Mouse (Mus musculus): ENCODE data around the gene Tjp2. TPM values are rescaled to one million over a fixed set of nuclear protein-coding genes. Genes with fewer than 3 reads are reported as not detected.
A peak's percentile ranks its signal among the peaks of the same experiment; 100 is the strongest.

Gene Tjp2
- total and polyA plus RNA-seq, 2 experiments from 2014 or later: 12.5 to 15.7 TPM

DNA sequence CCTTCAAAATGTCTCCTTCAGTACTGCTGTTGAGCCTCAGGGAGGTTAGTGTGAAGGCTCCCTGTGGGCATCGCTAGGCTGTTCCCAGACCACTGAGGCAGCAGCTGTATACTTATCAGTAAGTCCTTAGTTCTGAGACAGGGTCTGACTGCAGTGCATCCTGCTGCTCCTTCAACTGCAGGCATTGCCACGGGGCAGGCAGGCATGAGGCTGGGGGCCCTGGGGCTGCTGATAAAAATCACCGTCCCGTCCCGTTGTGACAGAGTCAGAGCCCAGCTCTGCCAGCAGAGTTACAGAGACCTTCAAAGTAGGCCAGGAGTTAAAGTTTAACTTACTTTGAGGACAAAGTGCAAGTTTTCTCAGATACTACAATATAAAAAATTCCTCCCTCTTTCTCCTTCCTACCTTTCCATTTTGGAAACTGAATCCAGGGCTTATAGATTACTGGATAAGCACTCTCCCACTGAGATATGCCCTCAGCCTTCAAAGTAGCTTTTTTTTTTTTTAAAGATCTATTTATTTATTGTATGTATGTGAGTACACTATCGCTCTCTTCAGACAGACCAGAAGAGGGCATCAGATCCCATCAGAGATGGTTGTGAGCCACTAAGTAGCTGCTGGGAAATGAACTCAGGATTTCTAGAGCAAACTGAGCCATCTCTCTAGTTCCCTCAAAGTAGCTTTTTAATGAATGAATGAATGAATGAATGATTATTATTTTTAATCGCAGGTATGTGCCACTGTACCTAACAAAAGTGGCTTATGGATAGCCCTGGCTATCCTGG is 41.4 kb upstream of the Tjp2 start:
- DNase-seq (ENCODE audit: low spot score) (no peak), ATAC-seq (ENCODE audit: insufficient read depth, low read depth) (no peak)
- H3K27ac ChIP-seq (ENCODE audit: low read depth): no peak overlapping the region
- no peaks in the 10 kb centered on the region for H3K9me3 ChIP-seq (replicated peaks; ENCODE audit: control insufficient read depth, low read length)
- H3K4me3 ChIP-seq (ENCODE audit: low read depth, low read length): no peak overlapping the region
- no peaks in the 10 kb centered on the region for H3K27me3 ChIP-seq (ENCODE audit: control insufficient read depth, insufficient read depth, low read length)
- no peak overlapping the region for H3K4me2 ChIP-seq (ENCODE audit: low read depth, low read length)
- WGBS: 86% methylated on average over 7 of the region's 7 CpGs
- no peak for TF ChIP-seq EP300 (IDR thresholded peaks at IDR 0.05; ENCODE audit: low read depth)
- no peak for TF ChIP-seq CTCF (IDR thresholded peaks at IDR 0.05; ENCODE audit: low read depth)
- H3K4me1 ChIP-seq (ENCODE audit: control insufficient read depth, insufficient read depth): no peaks in the 10 kb centered on the region
- H3K36me3 ChIP-seq (replicated peaks; ENCODE audit: control insufficient read depth, insufficient read depth, low read length): peaks cover 65% of the 10 kb centered on the region
- no peak overlapping the region for H3K9ac ChIP-seq (replicated peaks; ENCODE audit: low read depth, low read length)

- WGBS: 43% methylated on average over 7 of the region's 7 CpGs
- Histone ChIP-seq H3K4me2 (ENCODE audit: low read depth, low read length) (no peak overlapping the region), H3K27me3 (ENCODE audit: control insufficient read depth, insufficient read depth, low read length) (no peaks in the 10 kb centered on the region), H3K4me1 (ENCODE audit: control insufficient read depth, insufficient read depth) (no peaks in the 10 kb centered on the region), H3K9ac (replicated peaks; ENCODE audit: low read depth, low read length) (no peak overlapping the region), H3K9me3 (replicated peaks; ENCODE audit: control insufficient read depth, low read length) (no peaks in the 10 kb centered on the region), H3K36me3 (replicated peaks; ENCODE audit: control insufficient read depth, insufficient read depth, low read length) (peaks cover 68% of the 10 kb centered on the region), H3K4me3 (ENCODE audit: low read depth, low read length) (no peak overlapping the region), H3K27ac (ENCODE audit: low read depth) (no peak overlapping the region)
- DNase-seq (ENCODE audit: low spot score) (peak; percentile 65), ATAC-seq (ENCODE audit: insufficient read depth, low read depth) (peak; percentile 87)
- TF ChIP-seq CTCF (IDR thresholded peaks at IDR 0.05; ENCODE audit: low read depth): peak; percentile 91
- TF ChIP-seq EP300 (IDR thresholded peaks at IDR 0.05; ENCODE audit: low read depth): no peak
Measured at GRCm38 (mm10) chr19:24264991-24265390, 40.2 kb upstream of the Tjp2 start.

GRCm38 (mm10) chr19:24262736-24263135 is 37.9 kb upstream of the Tjp2 start:
- H3K4me2 ChIP-seq (ENCODE audit: low read depth, low read length): no peak overlapping the region
- 90% methylated on average over 14 of the region's 14 CpGs for WGBS

DNA sequence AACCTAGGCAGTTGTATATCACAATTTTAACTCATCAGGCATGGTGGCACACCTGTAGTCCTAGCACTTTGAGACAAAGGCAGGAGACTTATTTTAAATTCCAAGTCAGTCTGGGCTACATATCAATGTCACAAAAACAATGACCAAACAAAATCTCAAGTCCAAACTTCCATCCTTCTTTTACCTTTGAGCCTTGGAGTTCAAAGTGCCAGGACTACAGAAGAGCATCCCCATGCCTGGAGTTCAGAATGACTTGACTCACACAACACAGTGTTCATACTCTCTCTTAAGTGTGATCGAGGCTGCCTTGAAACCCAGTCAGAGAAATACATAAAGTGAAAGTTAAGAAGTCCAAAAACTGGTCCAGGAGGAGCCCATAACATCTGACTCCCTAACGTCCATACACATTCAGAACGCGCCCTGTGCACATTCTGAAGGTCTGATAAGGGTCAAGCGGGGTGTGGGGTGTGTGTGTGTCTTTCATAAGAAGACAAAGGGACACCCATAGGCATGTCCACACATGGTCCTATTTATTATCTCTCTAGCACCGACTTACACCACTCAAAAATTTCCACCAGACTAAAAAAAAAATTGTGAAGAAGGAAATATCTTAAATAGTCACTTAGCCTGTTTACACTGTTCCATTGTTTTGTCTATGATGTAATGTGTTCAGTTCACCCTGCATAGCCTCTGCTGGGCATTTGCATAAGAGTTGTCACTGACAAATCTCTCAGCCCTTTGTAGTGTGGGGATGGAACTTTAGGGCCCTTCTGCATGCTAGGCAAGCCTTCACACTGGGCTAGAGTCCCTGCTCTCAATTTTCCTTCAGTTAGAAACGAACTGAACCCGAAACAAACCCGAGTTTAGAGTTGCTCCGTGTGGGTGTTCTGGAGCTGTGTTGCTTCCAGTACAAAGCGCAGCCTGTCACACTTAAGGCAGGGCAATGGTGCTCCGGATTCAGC is 34.8 kb upstream of the Tjp2 start:
- Histone ChIP-seq H3K27me3 (ENCODE audit: control insufficient read depth, insufficient read depth, low read length) (no peaks in the 10 kb centered on the region), H3K4me2 (ENCODE audit: low read depth, low read length) (no peak overlapping the region), H3K27ac (ENCODE audit: low read depth) (peak overlapping the region; percentile 30; the same call in 1 of the 2 replicates), H3K4me3 (ENCODE audit: low read depth, low read length) (no peak overlapping the region), H3K4me1 (ENCODE audit: control insufficient read depth, insufficient read depth) (peaks cover 8% of the 10 kb centered on the region), H3K9me3 (replicated peaks; ENCODE audit: control insufficient read depth, low read length) (no peaks in the 10 kb centered on the region), H3K9ac (replicated peaks; ENCODE audit: low read depth, low read length) (no peak overlapping the region), H3K36me3 (replicated peaks; ENCODE audit: control insufficient read depth, insufficient read depth, low read length) (peaks cover 30% of the 10 kb centered on the region)
- no peak for TF ChIP-seq EP300 (IDR thresholded peaks at IDR 0.05; ENCODE audit: low read depth)
- TF ChIP-seq CTCF (IDR thresholded peaks at IDR 0.05; ENCODE audit: low read depth): no peak
- ATAC-seq (ENCODE audit: insufficient read depth, low read depth) (peak; percentile 34; the same call in 1 of the 2 replicates), DNase-seq (ENCODE audit: low spot score) (no peak)
- WGBS: 45% methylated on average over 12 of the region's 12 CpGs

More at GRCm38 (mm10) chr19:24262736-24263135, 37.9 kb upstream of the Tjp2 start:
- Histone ChIP-seq H3K4me3 (ENCODE audit: low read depth, low read length) (no peak overlapping the region), H3K4me1 (ENCODE audit: control insufficient read depth, insufficient read depth) (peaks cover 7% of the 10 kb centered on the region), H3K9me3 (replicated peaks; ENCODE audit: control insufficient read depth, low read length) (no peaks in the 10 kb centered on the region), H3K27ac (ENCODE audit: low read depth) (no peak overlapping the region), H3K9ac (replicated peaks; ENCODE audit: low read depth, low read length) (no peak overlapping the region), H3K36me3 (replicated peaks; ENCODE audit: control insufficient read depth, insufficient read depth, low read length) (peaks cover 48% of the 10 kb centered on the region), H3K27me3 (ENCODE audit: control insufficient read depth, insufficient read depth, low read length) (no peaks in the 10 kb centered on the region)
- ATAC-seq (ENCODE audit: insufficient read depth, low read depth): no peak
- TF ChIP-seq CTCF (IDR thresholded peaks at IDR 0.05; ENCODE audit: low read depth) (no peak), EP300 (IDR thresholded peaks at IDR 0.05; ENCODE audit: low read depth) (no peak)
- no peak for DNase-seq (ENCODE audit: low spot score)

DNA sequence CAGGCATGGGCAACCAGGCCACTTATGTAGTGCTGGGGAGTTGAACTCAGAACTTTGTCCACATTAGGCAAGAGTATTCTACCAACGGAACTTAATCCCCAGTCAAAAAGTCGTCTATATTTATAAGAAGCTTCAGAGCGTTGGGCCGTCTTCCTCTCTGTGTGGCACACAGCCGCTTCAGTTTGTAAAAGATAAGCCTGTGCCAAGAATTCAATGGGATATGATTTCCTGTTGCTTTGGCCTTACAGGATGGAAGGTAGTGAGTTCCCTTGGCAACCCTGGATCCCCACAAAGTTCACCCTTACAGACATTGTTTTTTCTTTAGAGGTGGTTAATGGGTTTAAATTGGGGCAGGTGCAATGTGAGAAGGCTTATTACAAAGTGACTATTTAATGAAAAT is 33.5 kb upstream of the Tjp2 start:
- Histone ChIP-seq H3K4me2 (ENCODE audit: low read depth, low read length) (no peak overlapping the region), H3K36me3 (replicated peaks; ENCODE audit: control insufficient read depth, insufficient read depth, low read length) (peaks cover 22% of the 10 kb centered on the region), H3K4me1 (ENCODE audit: control insufficient read depth, insufficient read depth) (peaks cover 12% of the 10 kb centered on the region), H3K27ac (ENCODE audit: low read depth) (peak overlapping the region; percentile 48; the same call in 1 of the 2 replicates), H3K9ac (replicated peaks; ENCODE audit: low read depth, low read length) (no peak overlapping the region), H3K4me3 (ENCODE audit: low read depth, low read length) (no peak overlapping the region), H3K9me3 (replicated peaks; ENCODE audit: control insufficient read depth, low read length) (no peaks in the 10 kb centered on the region), H3K27me3 (ENCODE audit: control insufficient read depth, insufficient read depth, low read length) (no peaks in the 10 kb centered on the region)
- WGBS: 7% methylated on average over 5 of the region's 5 CpGs
- DNase-seq (ENCODE audit: low spot score) (peak; percentile 50), ATAC-seq (ENCODE audit: insufficient read depth, low read depth) (peak; percentile 61; the same call in 1 of the 2 replicates)
- TF ChIP-seq EP300 (IDR thresholded peaks at IDR 0.05; ENCODE audit: low read depth) (no peak), CTCF (IDR thresholded peaks at IDR 0.05; ENCODE audit: low read depth) (no peak)

Measured in heart, postnatal 0 days (tissue).